Mouse (Mus musculus): ENCODE data around the gene Plpp1. TPM values are rescaled to one million over a fixed set of nuclear protein-coding genes. Genes with fewer than 3 reads are reported as not detected.

Plpp1 gene
- total RNA-seq, 2 experiments from 2014 or later, result 35.6 to 49.4 TPM

DNA sequence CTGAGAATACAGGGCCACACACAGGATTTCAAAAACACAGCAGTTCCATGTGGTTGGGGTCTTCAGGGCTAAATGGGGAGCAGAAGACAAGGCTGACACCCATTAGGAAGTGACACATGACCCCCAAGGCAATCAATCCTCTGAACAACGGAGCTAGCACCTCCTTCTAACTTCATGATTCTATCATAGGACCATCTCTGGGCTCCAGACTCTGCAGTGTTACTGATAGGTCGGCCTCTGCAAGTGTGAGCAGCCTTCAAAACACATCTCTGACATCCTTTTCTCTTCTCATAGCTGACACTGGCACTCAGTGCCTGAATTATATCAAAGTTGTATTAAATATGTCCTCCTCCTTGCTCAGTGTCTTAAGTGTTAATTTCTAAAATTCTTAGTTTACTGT lies 32.0 kb downstream of the Plpp1 start:
- intact Hi-C loops (cut with DNase I), result no loop called here
- H3K27ac ChIP-seq, result no peak overlapping the region; the same call in 1 of the 2 replicates
- no peak overlapping the region for H3K4me3 ChIP-seq
- no peak for TF ChIP-seq CTCF (IDR thresholded peaks at IDR 0.05)
- DNase-seq, result no peak

DNA sequence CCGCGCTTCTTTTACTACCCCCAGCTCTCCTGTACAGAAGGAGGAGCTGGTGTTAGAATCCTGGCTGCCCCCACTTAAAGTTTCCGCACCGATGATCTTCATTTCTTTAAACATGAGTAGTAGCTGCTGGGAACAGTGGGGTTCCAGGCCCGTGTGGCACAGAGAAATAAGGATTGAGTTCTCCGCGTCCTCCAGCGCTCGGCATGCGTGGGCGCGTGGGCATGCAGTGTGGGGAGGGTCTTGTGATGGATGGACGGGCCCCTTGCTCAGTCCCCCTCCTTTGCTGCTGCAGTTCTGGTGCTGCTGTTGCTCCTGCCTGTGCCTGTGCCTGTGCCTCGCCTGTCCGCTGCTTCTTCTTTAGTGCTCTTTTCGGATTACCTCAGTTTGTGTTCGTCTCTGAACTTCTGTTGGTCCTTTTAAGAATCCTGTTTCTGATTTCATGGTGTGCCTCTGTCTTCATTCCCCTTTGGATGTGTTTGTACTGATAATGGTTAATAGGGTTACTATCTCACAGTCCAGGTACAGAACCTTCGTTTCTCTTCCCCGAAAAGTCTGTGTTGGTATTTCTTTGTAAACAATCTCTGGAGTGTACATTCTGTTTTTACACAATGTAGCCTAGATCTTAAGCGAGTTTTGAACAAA lies 32.8 kb downstream of the Plpp1 start:
- H3K4me3 ChIP-seq, result no peak overlapping the region
- DNase-seq, result no peak
- no peak overlapping the region for H3K27ac ChIP-seq
- TF ChIP-seq CTCF (IDR thresholded peaks at IDR 0.05), result no peak
- intact Hi-C loops (cut with DNase I), result no loop called here

DNA sequence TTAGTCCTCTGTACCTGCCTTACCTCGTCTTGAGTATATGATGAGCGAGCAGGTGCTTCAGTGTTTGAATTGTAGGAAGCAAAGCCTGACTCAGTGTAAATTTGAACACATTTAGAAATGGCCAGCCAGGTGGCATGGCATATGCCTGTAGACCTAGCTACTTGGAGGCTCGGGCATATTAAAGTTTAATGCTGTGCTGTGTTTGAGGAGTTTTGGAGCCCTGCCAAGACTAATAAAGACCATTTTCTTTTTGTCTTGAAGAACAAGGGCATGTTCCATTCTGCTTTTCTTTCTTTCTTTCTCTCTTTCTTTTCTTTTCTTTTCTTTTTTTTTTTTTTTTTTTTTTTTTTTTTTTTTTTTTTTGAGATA lies 33.3 kb downstream of the Plpp1 start:
- no peak overlapping the region for H3K27ac ChIP-seq
- H3K4me3 ChIP-seq, result no peak overlapping the region
- no peak for DNase-seq
- intact Hi-C loops (cut with DNase I), result no loop called here
- no peak for TF ChIP-seq CTCF (IDR thresholded peaks at IDR 0.05)

DNA sequence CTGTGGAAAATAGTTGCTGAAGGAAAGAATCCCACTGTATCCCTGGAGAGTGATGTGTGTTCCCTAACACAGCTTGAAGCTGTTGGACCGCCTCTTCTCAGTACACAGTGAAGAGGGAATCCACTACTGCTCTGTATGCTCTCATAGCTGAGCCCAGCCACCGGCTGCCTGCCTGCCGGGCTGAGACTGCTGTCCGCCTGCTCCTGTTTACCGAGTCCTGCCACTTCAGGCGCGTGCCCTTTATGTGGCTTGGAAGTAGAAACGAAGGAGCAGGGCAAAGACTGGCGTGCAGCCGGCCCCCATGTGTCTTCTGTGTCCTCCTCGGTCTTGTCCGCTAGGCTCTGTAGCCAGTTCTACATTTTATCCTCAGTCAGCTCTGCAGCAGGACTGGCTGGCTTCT lies 34.5 kb downstream of the Plpp1 start:
- peak overlapping the region; percentile 82 for H3K27ac ChIP-seq
- peak; percentile 83 for DNase-seq
- intact Hi-C loops (cut with DNase I), result no loop called here
- H3K4me3 ChIP-seq, result peak overlapping the region; percentile 50
- no peak for TF ChIP-seq CTCF (IDR thresholded peaks at IDR 0.05)

DNA sequence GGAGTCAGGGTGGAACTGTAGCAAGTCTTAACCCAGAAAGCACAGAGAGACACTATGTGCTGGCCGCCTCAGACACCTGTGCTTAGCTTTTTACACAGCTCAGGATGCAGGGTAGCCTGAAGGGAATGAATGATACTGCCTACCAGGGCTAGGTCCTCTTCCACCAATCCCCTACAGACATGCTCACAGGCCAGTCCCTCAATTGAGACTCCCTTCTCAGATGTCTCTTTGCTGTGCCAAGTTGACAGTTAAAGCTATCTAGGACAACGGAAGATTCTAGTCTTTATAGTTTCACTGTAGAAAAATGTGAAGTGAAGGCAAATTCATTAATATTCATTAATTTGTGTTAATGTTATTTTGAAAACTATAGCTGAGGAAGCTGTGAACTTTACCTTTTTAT lies 36.4 kb downstream of the Plpp1 start:
- TF ChIP-seq CTCF (IDR thresholded peaks at IDR 0.05), result no peak
- peak overlapping the region; percentile 56 for H3K27ac ChIP-seq
- intact Hi-C loops (cut with DNase I), result no loop called here
- no peak overlapping the region for H3K4me3 ChIP-seq
- DNase-seq, result peak; percentile 30

DNA sequence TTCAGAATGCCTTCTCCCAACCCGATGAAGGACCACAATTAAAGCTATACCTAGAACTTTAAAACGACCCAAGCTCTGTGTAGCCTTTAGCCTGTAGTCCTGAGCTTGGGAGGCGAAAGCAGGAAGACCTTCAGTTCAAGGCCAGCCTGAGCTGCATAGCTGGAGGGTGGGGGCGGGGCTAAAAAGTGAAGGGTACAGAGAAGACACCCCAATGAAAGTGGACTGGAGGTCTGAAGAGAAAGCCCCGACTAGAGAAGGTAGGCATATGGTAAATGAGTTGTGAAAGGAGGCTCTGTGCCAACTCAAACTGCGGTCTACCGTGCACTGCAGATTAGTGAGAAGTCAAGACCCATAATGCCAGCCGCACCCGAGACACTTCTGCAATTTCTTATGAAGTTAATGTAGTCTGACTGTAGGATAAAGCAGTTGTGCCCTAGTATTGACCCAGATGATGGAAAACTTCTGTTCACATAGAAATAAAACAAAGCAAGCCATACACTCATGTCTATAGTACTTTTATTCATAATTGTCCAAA lies 37.1 kb downstream of the Plpp1 start:
- no peak for TF ChIP-seq CTCF (IDR thresholded peaks at IDR 0.05)
- DNase-seq, result no peak
- intact Hi-C loops (cut with DNase I), result no loop called here
- H3K27ac ChIP-seq, result peak overlapping the region; percentile 56; the same call in 1 of the 2 replicates
- no peak overlapping the region for H3K4me3 ChIP-seq

DNA sequence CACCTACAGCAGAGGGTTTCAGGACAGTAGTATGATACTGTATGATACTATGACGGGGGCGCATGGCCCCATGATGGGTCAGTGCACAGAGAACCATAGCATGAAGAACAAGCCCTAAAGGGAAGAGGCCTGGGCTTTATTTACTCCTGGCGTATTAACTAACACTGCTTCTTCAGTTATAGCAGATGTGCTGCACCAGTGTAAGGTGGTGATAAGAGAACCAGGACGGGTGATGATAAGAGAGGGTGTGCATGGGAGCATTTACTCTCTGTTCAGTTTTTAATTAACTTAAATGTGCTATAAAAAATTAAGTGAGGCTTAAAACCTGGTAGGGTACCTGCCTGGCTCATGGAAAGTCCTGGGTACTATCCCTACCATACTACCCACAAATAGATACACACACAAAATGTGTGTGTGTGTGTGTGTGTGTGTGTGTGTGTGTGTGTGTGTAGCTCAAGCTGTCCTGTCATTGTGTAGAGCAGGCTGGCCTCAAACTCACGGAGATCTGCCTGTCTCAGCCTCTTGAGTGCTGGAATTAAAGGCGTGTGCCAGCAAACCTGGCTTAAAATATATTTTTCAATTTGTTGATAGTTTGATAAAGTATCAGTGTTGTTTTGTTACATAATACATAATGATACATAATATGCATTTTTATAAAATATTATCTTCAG lies 38.1 kb downstream of the Plpp1 start:
- no peak for DNase-seq
- TF ChIP-seq CTCF (IDR thresholded peaks at IDR 0.05), result no peak
- Histone ChIP-seq H3K4me3 (no peak overlapping the region), H3K27ac (no peak overlapping the region)
- intact Hi-C loops (cut with DNase I), result no loop called here

DNA sequence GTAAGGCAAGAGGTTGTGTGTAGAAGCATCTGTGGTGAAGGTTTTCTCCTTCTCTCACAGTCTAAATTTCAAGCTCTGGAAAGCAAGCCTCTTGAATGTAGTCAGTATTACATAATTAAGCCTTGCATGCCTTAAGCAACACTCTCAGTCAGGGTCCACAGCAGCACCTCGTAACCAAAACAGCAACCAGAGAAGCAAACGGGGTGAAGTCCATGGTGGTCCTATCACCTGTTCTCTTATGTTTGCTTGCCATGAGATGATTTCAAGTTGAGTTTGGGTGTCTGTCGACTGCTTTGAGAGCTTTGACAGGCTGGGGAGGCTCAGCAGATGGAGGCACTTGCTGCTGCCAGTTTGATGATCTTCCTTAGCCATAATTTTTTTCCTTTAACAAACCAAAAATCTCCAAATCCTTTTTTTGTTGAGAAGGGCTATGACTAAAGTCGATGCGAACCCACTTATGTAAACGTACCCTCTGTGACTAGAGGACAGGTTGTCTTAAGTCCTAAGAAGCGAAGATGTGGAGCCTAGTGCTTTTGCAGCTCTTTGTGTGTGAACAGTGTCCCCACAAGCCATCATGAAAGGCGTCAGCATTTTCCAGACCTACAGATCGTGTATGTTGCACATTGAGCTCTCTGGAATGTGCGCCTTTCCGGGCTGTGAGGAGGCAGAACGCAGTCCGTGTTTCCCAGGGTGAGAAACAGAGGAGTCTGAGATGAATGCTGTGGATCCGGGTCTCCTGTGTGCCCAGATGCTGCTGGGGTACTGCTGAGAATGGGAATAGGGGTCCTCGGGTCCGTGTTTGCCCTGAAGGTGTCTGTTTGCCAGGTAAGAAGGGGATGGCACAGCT lies 39.9 kb downstream of the Plpp1 start:
- no peak for TF ChIP-seq CTCF (IDR thresholded peaks at IDR 0.05)
- no peak for DNase-seq
- intact Hi-C loops (cut with DNase I), result no loop called here
- no peak overlapping the region for H3K4me3 ChIP-seq
- peak overlapping the region; percentile 28 for H3K27ac ChIP-seq

DNA sequence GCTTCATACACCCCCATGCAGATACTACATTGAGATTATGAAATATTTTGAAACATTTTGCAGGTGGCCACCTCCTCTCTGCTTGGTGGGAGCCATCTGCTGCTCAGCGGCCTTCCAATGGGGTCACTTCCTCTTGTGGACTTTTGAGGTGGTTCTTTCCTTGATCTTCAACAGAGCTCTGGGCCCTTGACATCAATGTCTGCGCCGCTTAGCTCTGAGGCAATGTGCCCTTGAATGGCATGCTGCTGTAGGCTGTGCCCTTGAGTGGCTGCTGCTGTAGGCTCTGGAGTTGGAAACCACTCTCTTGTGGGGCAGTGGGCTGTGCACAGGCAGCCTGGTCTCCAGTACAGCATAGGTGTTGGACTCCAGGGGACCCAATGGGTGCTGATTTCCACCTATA lies 45.3 kb downstream of the Plpp1 start:
- Histone ChIP-seq H3K27ac (no peak overlapping the region), H3K4me3 (no peak overlapping the region)
- intact Hi-C loops (cut with DNase I), result no loop called here
- no peak for DNase-seq
- no peak for TF ChIP-seq CTCF (IDR thresholded peaks at IDR 0.05)

DNA sequence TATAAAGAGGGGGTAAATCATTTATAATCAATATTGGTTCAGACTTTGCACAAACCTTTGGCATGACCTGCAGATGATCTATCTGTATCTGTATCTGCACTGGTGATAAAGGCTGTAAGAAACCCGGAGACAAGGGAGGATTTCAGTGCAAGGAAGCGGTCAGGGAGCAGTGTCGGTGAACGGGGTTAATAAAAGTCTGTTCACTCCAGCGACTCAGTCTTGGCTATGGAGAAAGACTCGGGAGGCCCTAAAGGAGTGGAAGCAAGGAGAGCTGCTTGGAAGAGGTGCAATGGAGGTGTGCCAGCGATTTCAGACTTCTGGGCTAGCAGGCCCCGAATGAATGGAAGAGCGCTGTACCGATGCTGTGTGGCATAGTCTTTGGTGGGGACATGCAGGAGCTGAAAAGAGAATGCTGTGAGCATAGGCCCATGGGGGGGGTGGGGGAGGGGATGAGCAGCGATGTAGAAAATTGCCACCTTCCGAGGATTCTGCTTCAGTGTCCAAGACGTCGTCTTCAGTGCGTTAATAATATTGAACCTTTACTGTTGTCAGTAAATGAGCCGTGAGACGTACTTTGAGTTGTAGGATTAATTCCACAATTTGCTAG lies 53.2 kb downstream of the Plpp1 start:
- no peak for TF ChIP-seq CTCF (IDR thresholded peaks at IDR 0.05)
- Histone ChIP-seq H3K27ac (no peak overlapping the region), H3K4me3 (no peak overlapping the region)
- no peak for DNase-seq
- intact Hi-C loops (cut with DNase I), result no loop called here

DNA sequence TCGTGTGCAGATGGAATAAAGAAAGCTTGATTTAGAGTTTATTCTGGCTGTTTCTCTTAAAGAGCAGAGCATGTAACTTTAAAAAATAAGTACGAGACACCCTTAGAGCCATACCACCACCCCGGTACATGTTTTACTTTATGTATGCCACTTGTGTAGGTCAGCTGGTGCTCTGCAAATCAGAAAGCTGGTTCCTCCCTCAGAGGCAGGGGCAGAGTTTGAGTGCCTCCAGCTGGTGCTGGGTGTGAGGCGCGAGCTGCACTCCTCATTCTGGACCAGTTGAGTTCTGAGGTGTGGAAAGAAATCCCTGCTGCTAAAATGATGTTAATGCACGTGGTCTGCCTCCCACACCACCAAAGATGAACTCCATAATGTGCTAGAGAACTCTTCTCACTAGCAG lies 53.8 kb downstream of the Plpp1 start:
- no peak for DNase-seq
- TF ChIP-seq CTCF (IDR thresholded peaks at IDR 0.05), result no peak; the same call in 1 of the 2 replicates
- H3K27ac ChIP-seq, result no peak overlapping the region
- intact Hi-C loops (cut with DNase I), result no loop called here
- H3K4me3 ChIP-seq, result no peak overlapping the region

DNA sequence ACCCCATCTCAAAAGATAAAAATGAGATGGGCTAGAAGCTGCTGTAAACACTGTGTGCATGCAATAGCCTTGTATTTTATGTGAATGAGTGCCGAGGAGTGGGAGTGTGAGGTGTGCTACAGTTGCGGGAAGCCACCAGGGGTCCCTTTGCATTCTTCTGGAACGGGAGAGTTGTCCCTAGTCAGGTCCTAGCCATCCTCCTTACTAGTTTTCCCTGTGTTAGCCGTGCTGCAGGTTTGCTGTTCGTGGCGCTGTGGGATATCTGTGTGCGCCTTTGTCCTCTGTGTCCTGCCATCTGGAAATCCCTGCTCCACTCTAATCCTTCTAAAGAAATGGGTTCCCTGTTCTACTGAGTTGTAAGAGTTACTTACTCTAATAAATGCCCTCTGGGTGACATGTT lies 57.3 kb downstream of the Plpp1 start:
- Histone ChIP-seq H3K4me3 (no peak overlapping the region), H3K27ac (no peak overlapping the region)
- intact Hi-C loops (cut with DNase I), result no loop called here
- no peak for DNase-seq
- TF ChIP-seq CTCF (IDR thresholded peaks at IDR 0.05), result no peak
